Mouse (Mus musculus) kidney, postnatal 36 days (tissue): ENCODE results near the gene Gm43951.
"Not testable (repeated sequence)": the region's sequence is repeated elsewhere in the genome, so short reads cannot be mapped to it uniquely, and the experiment has no call there.

Experiments
- DNase-seq, 2 experiments: peaks; one replicate each; pipeline ENCODE4 v3.0.0; 2021 to 2022; ENCODE audit warnings: mixed read lengths in 2 of 2

The Gm43951 gene

DNA sequence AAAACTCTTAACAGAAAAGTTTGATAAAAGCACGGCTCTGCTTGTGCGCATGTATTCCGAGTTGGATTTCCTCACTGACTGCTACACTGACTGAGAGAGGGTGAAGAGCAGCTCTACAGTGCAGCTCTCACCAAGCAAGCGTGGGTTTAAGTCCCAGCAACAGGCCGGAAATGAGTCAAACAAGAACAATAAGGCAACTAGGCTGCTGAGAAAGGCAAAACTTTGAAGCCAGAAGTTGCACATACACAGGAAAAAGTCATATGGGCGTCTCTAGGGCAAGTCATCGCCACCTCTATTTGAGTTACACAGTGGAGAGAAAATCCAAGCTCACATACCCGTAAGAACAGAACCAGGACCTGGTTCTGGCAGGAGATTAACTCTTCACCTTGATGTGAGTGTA, 10.1 kb downstream of the Gm43951 start:
- no peak for DNase-seq

DNA sequence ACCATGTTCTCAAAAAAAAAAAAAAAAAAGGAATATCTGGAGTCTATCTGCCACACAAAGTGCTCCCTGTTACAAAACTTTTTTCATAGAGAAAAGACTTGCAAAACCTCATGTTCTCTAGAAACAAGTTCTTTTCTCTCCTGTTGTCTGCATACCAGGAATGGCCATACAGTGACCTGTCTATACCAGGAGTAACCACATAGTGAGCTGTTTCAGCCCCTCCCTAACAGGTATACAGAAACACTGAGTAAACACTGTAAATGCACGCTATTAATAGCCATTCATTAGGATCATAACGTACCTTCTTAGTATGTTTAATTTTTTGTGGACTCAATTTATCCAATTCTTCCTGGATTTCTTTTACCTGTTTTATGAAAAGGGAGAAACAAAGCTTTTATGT, 12.4 kb downstream of the Gm43951 start:
- no peak for DNase-seq

DNA sequence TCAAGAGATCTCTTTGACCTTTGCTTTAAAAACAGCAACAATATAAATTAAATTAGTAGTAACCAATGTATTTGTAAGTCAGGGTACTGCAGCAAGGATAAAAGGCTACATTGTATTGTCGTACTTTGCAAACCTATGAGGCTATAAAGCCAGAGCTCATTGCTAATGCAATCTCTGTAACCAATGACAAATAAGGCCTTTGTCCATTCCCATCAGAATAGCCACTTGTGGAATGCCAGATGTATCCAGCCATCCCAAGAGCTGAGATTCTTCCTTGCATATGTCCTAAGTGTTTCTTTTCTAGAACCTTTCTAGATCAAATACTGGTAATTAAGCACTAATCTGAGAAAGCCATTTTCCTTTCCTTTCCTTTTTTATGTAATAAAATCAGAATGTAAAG, 15.8 kb downstream of the Gm43951 start:
- DNase-seq, result no peak

DNA sequence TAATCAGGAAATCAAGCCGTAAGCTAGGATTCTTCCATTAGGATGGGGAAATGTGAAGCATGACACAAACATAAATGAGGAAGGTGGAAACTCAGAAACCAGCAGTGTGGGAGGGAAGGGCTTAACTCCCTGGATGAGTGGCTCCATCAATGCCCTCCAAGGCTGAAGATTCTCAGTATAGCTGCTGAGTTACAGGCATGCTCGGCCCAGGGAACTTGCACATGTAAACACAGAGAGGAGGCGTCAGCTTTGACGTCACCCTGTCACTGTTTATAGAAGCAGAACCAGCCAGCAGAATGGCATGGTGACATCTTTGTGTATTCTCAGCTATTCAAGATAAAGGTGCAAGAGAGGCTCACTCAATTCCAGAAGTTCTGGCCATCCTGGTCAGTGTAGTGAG, 22.4 kb downstream of the Gm43951 start:
- DNase-seq, result no peak

DNA sequence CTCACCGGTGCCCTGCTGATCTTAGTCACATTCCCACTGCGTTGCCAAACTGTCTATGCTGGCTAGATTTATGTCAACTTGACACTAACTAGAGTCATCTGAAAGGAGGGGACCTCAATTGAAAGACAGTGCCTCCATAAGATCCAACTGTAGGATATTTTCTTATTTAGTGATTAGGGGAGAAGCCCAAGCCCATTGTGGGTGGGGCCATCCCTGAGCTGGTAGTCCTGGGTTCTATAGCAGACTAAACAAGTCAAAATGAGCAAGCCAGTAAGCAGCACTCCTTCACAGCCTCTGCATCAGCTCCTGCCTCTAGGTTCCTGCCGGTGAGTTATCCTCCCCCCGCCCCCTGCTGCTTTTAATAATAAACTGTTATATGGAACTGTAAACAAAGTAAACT, 25.5 kb downstream of the Gm43951 start:
- no peak for DNase-seq

DNA sequence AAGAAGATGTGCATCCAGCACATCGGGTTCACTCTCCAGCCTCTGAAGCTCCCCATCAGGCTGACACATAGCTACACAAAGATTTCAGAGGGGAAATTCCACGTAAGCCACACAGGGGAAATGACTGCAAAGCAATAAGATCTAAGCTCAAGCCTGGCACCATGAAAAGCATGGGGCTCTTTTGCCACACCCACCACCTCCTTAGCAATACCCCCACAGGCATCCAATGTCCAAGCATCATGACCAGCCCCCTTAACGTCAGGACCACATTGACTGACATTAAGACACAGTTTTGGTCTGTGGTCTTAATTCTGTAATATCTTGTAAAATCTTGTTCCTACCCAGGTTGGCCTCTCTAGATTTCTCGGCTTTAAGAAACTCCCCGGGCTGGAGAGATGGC, 26.1 kb downstream of the Gm43951 start:
- no peak for DNase-seq

DNA sequence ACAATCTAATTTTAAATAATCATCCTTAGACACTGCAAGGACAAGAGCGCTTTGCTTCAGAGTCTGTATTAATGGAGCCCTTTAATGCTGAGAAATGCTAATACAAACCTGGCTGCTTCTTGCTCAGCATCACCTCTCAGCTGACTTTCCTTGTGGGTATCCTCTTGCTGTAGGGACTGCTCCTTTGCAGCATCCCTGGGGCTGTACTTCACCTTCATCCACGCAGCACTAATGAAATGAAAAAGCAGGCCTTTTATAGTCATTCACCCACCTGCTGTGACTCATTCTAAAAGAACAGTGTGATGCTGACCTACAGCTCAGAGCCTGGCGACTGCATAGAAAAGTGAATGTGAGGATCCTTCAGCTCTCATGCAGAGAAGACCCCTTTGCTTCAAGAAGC, 30.1 kb downstream of the Gm43951 start:
- no peak for DNase-seq

DNA sequence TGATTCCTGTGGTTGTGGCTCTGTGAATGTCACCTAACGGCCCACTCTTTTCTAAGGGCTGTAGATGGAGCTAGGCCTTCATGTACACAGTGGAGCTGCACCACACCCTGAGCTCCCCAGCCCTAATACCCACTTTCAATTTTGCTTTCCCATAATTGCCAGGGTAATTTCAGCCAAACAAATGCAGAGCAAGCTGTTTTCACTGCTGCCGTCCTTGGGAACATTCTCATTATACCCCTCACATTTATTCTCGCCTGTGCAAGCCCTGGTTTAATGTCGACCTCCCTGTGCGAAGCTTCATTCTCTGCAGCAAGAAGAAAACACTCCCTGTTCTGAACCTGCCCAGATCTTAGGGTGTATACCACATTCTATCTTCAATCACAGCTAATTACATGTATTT, 30.7 kb downstream of the Gm43951 start:
- DNase-seq, result no peak

DNA sequence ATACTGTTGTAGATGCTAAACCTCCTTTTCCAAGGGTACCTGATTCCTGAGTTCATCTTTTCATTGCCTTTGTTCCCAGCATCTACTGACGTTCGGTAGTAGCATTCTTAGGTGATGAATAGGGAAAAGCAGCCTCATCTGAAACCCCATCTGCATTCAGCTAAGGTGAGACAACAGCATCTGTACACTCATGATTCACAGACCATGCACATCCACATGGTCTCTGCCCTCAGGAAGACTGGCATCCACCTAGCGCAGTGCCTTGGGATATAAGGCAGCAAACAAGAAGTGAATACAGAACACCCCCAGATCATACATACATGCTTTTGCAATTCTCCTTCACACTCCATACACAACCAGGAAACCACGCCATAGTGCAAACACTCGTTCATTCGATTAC, 31.9 kb downstream of the Gm43951 start:
- DNase-seq, result no peak

DNA sequence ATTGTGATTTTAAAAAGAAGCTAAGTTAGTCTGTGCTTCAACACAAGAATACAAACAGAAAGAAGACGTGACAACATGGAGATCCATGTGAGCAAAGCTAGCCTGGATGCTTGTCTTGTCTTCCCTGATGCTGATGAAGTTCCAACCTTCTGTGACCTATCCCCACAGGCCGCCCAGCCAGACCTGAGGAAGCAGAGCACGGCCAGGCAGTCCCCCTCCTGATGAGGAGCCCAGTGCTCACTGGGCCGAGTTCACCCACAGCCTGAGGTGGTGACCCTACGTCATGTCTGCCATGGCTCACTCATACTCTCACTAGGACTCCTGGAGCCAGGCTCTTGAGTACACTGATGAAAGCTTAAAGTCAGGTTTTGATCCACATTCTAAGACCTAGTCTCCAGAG, 33.1 kb downstream of the Gm43951 start:
- no peak for DNase-seq

DNA sequence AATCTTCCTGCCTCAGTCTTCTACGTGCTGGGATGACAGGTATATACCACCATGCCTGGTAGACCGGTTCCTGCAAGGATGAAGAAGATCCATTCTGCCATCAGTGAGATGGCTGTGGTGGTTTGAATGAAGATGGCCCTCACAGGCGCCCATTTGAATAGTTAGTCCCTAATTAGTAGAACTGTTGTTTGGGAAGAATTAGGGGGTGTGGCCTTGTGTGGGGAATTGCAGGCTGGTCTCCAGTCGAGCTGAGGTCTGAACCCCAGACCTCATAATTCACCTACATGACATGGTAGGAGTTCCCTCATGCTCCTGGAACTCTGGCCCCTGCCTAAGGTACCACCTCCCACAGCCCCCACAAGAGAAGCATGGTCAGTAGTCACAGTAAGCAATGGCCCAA, 34.7 kb downstream of the Gm43951 start:
- not testable (repeated sequence) for DNase-seq

DNA sequence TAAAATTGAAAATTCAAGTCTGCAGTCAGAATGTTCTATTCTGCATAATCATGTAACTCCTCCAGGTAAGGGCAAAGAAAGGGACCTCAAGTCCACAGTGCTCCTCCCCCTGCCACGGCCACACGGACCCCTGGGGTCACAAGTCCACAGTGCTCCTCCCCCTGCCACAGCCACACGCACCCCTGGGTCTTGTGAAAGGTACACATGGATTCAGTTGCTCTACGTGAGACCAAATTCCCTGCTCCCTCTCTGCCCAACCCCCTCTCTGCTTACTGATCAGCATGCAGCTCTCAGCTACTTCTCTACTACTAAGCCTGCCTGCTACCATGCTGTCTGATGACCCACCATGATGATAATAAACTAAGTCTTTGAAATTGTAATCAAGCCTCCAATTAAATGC, 36.8 kb downstream of the Gm43951 start:
- peak; percentile 12 to 22 for DNase-seq

DNA sequence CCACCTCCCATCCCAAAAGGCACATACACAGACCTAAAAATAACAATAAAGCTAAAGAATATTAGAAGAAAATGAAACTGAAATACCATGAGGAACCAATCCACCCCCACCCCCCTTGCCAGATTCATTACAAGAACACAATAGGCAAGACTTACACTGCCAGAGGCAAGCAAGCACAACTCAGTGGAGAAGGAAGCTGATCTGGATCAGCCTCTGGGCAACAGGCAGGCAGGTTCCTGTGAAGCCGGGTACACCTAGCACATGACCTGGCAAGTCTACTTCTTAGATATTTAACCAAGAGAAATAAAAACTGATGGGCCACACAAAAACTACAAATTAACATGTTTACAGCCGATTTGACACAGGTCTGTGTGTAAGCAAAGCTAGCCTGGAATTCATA, 43.4 kb downstream of the Gm43951 start:
- DNase-seq, result no peak

DNA sequence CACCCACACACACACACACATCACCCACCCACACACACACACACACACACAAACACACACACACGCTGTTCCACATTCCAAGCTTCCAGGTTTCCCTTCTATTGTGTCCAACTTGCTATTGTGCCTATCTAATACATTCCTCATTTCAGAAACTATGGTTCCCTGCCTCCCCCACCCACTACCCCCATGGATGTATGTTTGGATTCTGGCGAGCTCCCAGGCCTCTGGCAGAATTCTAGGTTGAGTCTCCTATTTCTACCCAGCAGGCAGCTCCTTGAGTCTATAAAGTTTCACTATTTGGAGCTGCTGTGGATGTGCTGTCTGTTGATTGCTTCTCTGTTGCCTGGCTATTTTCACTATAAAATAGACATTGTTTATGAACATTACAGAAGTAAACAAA, 50.0 kb downstream of the Gm43951 start:
- no peak for DNase-seq

DNA sequence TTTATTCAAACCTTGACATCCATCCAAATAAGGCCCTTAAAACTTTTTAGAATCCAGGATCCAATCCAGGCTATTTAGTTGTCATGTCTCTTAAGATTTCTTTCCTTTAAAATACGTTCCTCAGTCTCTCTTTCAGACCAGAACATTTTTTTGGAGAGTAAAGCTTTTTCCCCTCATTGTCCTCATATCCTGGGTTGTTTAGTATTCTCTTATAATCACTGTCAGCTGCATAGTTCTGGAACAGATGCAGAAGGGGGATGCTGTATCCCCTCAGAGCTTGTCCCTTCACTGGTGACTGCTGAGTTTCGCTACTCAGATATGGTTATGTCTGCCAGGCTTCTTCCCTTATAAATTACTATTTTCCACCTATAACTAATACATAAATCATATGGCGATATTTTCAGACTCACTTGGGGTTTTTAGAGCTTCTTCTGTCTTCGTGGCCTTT, 50.6 kb downstream of the Gm43951 start:
- no peak for DNase-seq

DNA sequence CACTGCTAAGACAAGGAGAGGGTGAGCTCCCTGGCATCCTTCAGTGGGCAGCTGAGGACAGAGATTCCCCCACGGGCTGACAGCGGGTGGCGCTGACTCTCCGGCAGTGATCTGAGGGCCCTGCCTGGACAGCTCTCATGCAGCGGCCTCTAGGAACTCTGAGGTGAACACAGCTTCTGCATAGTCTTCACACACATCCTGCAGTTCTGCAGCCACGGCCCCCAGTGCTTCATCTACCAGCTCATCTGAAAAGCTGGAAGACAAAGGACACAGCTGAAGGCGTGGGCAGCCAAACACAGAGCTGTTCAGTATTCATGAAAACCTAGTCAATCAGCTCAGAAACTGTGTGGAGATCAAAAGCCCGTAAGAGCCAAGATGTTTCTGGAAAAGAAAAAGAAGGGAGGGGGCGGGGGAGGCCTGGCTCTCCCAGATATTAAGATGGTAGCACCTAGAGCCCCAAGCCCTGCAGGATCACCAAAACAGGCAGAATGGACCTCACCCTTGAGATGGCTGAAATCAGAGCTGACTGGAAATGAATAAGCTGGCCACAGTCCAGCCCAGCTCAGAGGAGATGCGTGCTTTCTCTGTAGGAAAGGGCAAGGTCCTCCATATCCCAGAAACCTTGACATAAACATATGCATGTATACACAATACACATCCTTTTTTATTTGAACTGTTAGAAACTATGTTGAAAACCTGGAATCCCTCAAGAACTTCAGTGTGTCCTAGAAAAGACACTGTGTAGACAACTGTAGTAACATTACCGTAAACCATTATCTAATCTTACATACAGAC, 51.3 kb downstream of the Gm43951 start:
- DNase-seq, result no peak
